Mouse (Mus musculus): ENCODE data around the gene Ugt1a6a.
"Not testable (repeated sequence)": the region's sequence is repeated elsewhere in the genome, so short reads cannot be mapped to it uniquely, and the experiment has no call there.

- TF ChIP-seq CTCF (IDR thresholded peaks at IDR 0.05; ENCODE audit: borderline replicate concordance, insufficient read depth, low read length); POLR2A (IDR thresholded peaks at IDR 0.05; ENCODE audit: low read depth, low read length): not testable (repeated sequence)
Measured at GRCm38 (mm10) chr1:88103019-88103418, 31.6 kb upstream of the Ugt1a6a start, which contains the start of gene Ugt1a6b.
